Mouse (Mus musculus): Measurements from ENCODE around the gene Rnf144b. TPM values are rescaled to one million over a fixed set of nuclear protein-coding genes. Genes with fewer than 3 reads are reported as not detected.

The Rnf144b gene
- polyA plus RNA-seq, 1 experiment from 2014 or later = 4.2 TPM

Other genes with a start within 250 kb of the Rnf144b start
- gene Kif13a, start 192.8 kb upstream of the Rnf144b start, polyA plus RNA-seq (2015; fragmentation: Nextera tagmentation; extraction: Ambion mirVana) = 21.0 and 26.7 TPM in 2 replicates
- 5.9 TPM in 2 replicates for gene Nhlrc1, start 107.8 kb upstream of the Rnf144b start, polyA plus RNA-seq (2015; fragmentation: Nextera tagmentation; extraction: Ambion mirVana)
- 10.6 and 12.7 TPM in 2 replicates for gene Kdm1b, start 79.2 kb upstream of the Rnf144b start, polyA plus RNA-seq (2015; fragmentation: Nextera tagmentation; extraction: Ambion mirVana)
- gene Tpmt, start 77.9 kb upstream of the Rnf144b start, polyA plus RNA-seq (2015; fragmentation: Nextera tagmentation; extraction: Ambion mirVana) = 16.0 and 16.9 TPM in 2 replicates
- 253 and 257 TPM in 2 replicates for gene Dek, start 16.5 kb upstream of the Rnf144b start, polyA plus RNA-seq (2015; fragmentation: Nextera tagmentation; extraction: Ambion mirVana)

All from embryonic facial prominence, embryonic 15.5 days (tissue).